Mouse (Mus musculus) liver, adult 2 months (tissue): ENCODE measurements at regions not wholly inside any gene's neighbourhood (a gene's known extent, or its start where the extent isn't known, plus 50 kb on each side); places are given as distances from the start of the nearest gene placed in this dataset.

Source experiments
- CTCF ChIP-seq: fragments of 200-500 bp; IDR thresholded peaks from 2 replicates; pipeline ENCODE4 v1.5.1; 2011; ENCODE audit warnings: low read depth, low read length, control low read depth
- POLR2A ChIP-seq: fragments of 200-500 bp; IDR thresholded peaks from 2 replicates; pipeline ENCODE4 v1.6.1; 2011; ENCODE audit warnings: low read length, control low read depth; ENCODE audit not compliant: insufficient read depth; ENCODE audit errors: extremely low read depth

GRCm38 (mm10) chr9:113101733-113102132, 606.3 kb downstream of the Pdcd6ip start:
- TF ChIP-seq CTCF (no peak), POLR2A (no peak)
